Mouse (Mus musculus): ENCODE data around the gene 1700018G05Rik. TPM values are rescaled to one million over a fixed set of nuclear protein-coding genes. Genes with fewer than 3 reads are reported as not detected.
"Not testable (repeated sequence)": the region's sequence is repeated elsewhere in the genome, so short reads cannot be mapped to it uniquely, and the experiment has no call there.

1700018G05Rik gene
- not detected for total RNA-seq (2021)
- long read RNA-seq, experiment 1, partial matches to known transcripts, result 0 of 2 reads
- long read RNA-seq, experiment 1, other reads (novel, unspliced or antisense), result 2 of 2 reads
- long read RNA-seq, experiment 2, partial matches to known transcripts, result 0 of 1 reads
- long read RNA-seq, experiment 2, other reads (novel, unspliced or antisense), result 1 of 1 reads

GRCm38 (mm10) chrX:102928072-102928471, at the start of gene 1700018G05Rik:
1700018G05Rik (plus strand) TSS chrX:102928372.
- H3K27ac ChIP-seq; H3K4me3 ChIP-seq; intact Hi-C loops (cut with DNase I); DNase-seq (ENCODE audit: extremely low spot score in 1 of 2, low spot score in 2 of 2): not testable (repeated sequence)

- H3K27ac ChIP-seq; H3K4me3 ChIP-seq; DNase-seq (ENCODE audit: extremely low spot score in 1 of 2, low spot score in 2 of 2); intact Hi-C loops (cut with DNase I): not testable (repeated sequence)
Observed at GRCm38 (mm10) chrX:102908587-102908986, 19.6 kb upstream of the 1700018G05Rik start, which contains the start of the genes Dmrtc1a and 1700011M02Rik. Dmrtc1a (minus strand) TSS chrX:102908687. 1700011M02Rik (plus strand) TSS chrX:102908905.

- intact Hi-C loops (cut with DNase I); H3K4me3 ChIP-seq; H3K27ac ChIP-seq; DNase-seq (ENCODE audit: extremely low spot score in 1 of 2, low spot score in 2 of 2): not testable (repeated sequence)
Observed at GRCm38 (mm10) chrX:102914823-102915222, 13.3 kb upstream of the 1700018G05Rik start.

- peak; percentile 50 for TF ChIP-seq CTCF (IDR thresholded peaks at IDR 0.05)
- H3K27ac ChIP-seq; H3K4me3 ChIP-seq; intact Hi-C loops (cut with DNase I): not testable (repeated sequence)
- peak; percentile 18 to 35 for DNase-seq (ENCODE audit: extremely low spot score in 1 of 2, low spot score in 2 of 2)
Observed at GRCm38 (mm10) chrX:102926707-102927106, 1.5 kb upstream of the 1700018G05Rik start.

GRCm38 (mm10) chrX:102932992-102933570, 4.9 kb downstream of the 1700018G05Rik start:
- intact Hi-C loops (cut with DNase I), result no loop called here
- TF ChIP-seq CTCF (IDR thresholded peaks at IDR 0.05), result no peak
- Histone ChIP-seq H3K27ac (peak overlapping the region; percentile 76; the same call in 1 of the 2 replicates), H3K4me3 (peak overlapping the region; percentile 65)
- no peak for DNase-seq (ENCODE audit: extremely low spot score in 1 of 2, low spot score in 2 of 2)

GRCm38 (mm10) chrX:102933571-102934394, 5.6 kb downstream of the 1700018G05Rik start:
- Histone ChIP-seq H3K27ac (peak overlapping the region; percentile 76), H3K4me3 (peak overlapping the region; percentile 65)
- TF ChIP-seq CTCF (IDR thresholded peaks at IDR 0.05), result peak; percentile 79
- peak; percentile 76 to 78 for DNase-seq (ENCODE audit: extremely low spot score in 1 of 2, low spot score in 2 of 2)
- intact Hi-C loops (cut with DNase I), result no loop called here

- intact Hi-C loops (cut with DNase I), result no loop called here
- no peak overlapping the region for H3K27ac ChIP-seq
- DNase-seq (ENCODE audit: extremely low spot score in 1 of 2, low spot score in 2 of 2), result no peak
Observed at GRCm38 (mm10) chrX:102934395-102934764, 6.2 kb downstream of the 1700018G05Rik start.

GRCm38 (mm10) chrX:102936743-102937142, 8.6 kb downstream of the 1700018G05Rik start:
- Histone ChIP-seq H3K27ac (no peak overlapping the region), H3K4me3 (no peak overlapping the region)
- no peak for TF ChIP-seq CTCF (IDR thresholded peaks at IDR 0.05)
- intact Hi-C loops (cut with DNase I), result no loop called here
- no peak for DNase-seq (ENCODE audit: extremely low spot score in 1 of 2, low spot score in 2 of 2)

More at GRCm38 (mm10) chrX:102934395-102934764, 6.2 kb downstream of the 1700018G05Rik start:
- H3K4me3 ChIP-seq, result no peak overlapping the region; the same call in 1 of the 2 replicates
- TF ChIP-seq CTCF (IDR thresholded peaks at IDR 0.05), result no peak

- not testable (repeated sequence) for DNase-seq (ENCODE audit: extremely low spot score in 1 of 2, low spot score in 2 of 2); H3K4me3 ChIP-seq; H3K27ac ChIP-seq
- intact Hi-C loops (cut with DNase I), result loop anchor here (10.0 kb wide), 1 partner anchor 495 kb away; no protein-coding TSS in a partner anchor
Observed at GRCm38 (mm10) chrX:102950136-102950535, 22.0 kb downstream of the 1700018G05Rik start.

- DNase-seq (ENCODE audit: extremely low spot score in 1 of 2, low spot score in 2 of 2), result peak in 1 of 2 experiments; percentile 21
- TF ChIP-seq CTCF (IDR thresholded peaks at IDR 0.05), result peak; percentile 62
- intact Hi-C loops (cut with DNase I), result loop anchor here (1.0 to 10.0 kb wide), 3 partner anchors 150 to 486 kb away; no protein-coding TSS in a partner anchor
- H3K27ac ChIP-seq, result no peak overlapping the region
- no peak overlapping the region for H3K4me3 ChIP-seq
Observed at GRCm38 (mm10) chrX:102958917-102959316, 30.7 kb downstream of the 1700018G05Rik start.

GRCm38 (mm10) chrX:102960581-102960980, 32.4 kb downstream of the 1700018G05Rik start:
- no peak overlapping the region for H3K4me3 ChIP-seq
- TF ChIP-seq CTCF (IDR thresholded peaks at IDR 0.05), result no peak
- no peak overlapping the region for H3K27ac ChIP-seq
- intact Hi-C loops (cut with DNase I), result no loop called here
- DNase-seq (ENCODE audit: extremely low spot score in 1 of 2, low spot score in 2 of 2), result no peak

Other genes with a start within 250 kb of the 1700018G05Rik start
- not detected for gene Gm3880, start 241.4 kb upstream of the 1700018G05Rik start, total RNA-seq (2021)
- not detected for gene Gm9112, start 220.7 kb upstream of the 1700018G05Rik start, total RNA-seq (2021)
- gene Dmrtc1b, start 220.5 kb upstream of the 1700018G05Rik start, total RNA-seq (2021), result not detected
- gene Dmrtc1c1, start 125.4 kb upstream of the 1700018G05Rik start, total RNA-seq (2021), result not detected
- gene Dmrtc1c2, start 73.8 kb upstream of the 1700018G05Rik start, total RNA-seq (2021), result not detected
- not detected for gene 1700031F05Rik, start 60.4 kb upstream of the 1700018G05Rik start, total RNA-seq (2021)
- 1 to 10 TPM; 5.4 to 6.2 TPM for gene Dmrtc1a, start 19.7 kb upstream of the 1700018G05Rik start, total RNA-seq (2021)
- not detected for gene 1700011M02Rik, start 19.5 kb upstream of the 1700018G05Rik start, total RNA-seq (2021)

Data from left cerebral cortex, adult 2 months (tissue).